Mouse (Mus musculus) ES-E14 (cell line): ENCODE results near the gene Cgnl1.

ENCODE experiments used
- CHD2 ChIP-seq: IDR thresholded peaks from 2 replicates; pipeline ENCODE4 v1.6.1; 2014; ENCODE audit warnings: mild to moderate bottlenecking, low read depth, low read length, inconsistent platforms
- MAFK ChIP-seq: IDR thresholded peaks from 2 replicates; pipeline ENCODE4 v1.6.1; 2014; ENCODE audit warnings: mild to moderate bottlenecking, low read depth, low read length, inconsistent platforms; ENCODE audit not compliant: insufficient read depth
- ZNF384 ChIP-seq: IDR thresholded peaks from 2 replicates; pipeline ENCODE4 v1.6.1; 2012; ENCODE audit warnings: low read depth, low read length, inconsistent platforms

GRCm38 (mm10) chr9:71777404-71777803, 6.0 kb upstream of the Cgnl1 start:
- TF ChIP-seq ZNF384 (no peak), CHD2 (no peak), MAFK (no peak)
